Mouse (Mus musculus) lung, postnatal 0 days (tissue): ENCODE measurements around the gene Ldha.

Source experiments
- CTCF ChIP-seq: IDR thresholded peaks from 2 replicates; pipeline ENCODE4 v1.5.1; 2016; ENCODE audit warnings: antibody characterized with exemption, mild to moderate bottlenecking
- EP300 ChIP-seq: IDR thresholded peaks from 2 replicates; pipeline ENCODE4 v1.6.1; 2016; ENCODE audit warnings: antibody characterized with exemption, mild to moderate bottlenecking, control low read depth

GRCm38 (mm10) chr7:46827803-46828184 is 13.5 kb upstream of the Ldha start:
- TF ChIP-seq CTCF: no peak
- TF ChIP-seq EP300: no peak
